Mouse (Mus musculus): ENCODE data around the gene Det1. TPM values are rescaled to one million over a fixed set of nuclear protein-coding genes. Genes with fewer than 3 reads are reported as not detected.
A peak's percentile ranks its signal among the peaks of the same experiment; 100 is the strongest.

The Det1 gene
- polyA plus RNA-seq, 1 experiment from 2014 or later = 19.7 TPM

DNA sequence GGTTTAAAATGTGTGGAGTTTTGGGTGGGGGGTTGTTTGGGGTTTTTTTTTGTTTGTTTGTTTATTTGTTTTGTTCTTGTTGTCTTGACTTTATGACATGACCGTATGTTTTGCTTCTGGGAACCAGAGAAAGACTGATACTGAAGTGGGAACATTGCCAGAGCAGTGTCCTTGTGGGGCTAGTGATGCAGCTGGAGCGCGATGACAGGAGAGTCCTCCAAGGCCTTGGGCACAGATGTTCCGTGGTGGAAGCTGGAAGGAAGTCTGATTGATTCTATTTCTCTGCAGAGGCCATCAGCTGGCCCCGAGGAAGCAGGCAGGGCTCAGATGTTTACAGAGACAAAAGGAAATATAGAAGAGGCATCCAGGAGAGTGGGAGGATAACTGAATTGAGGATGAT lies 61.2 kb downstream of the Det1 start:
- 85% methylated on average over 5 of the region's 5 CpGs for WGBS
- no peaks in the 10 kb centered on the region for H3K9me3 ChIP-seq (ENCODE audit: control insufficient read depth, low read length)
- no peak overlapping the region for H3K4me3 ChIP-seq (ENCODE audit: low read depth, low read length)
- H3K4me2 ChIP-seq = no peak overlapping the region
- H3K27me3 ChIP-seq (replicated peaks; ENCODE audit: control insufficient read depth, insufficient read depth, low read length) = no peaks in the 10 kb centered on the region
- H3K36me3 ChIP-seq (ENCODE audit: control insufficient read depth, insufficient read depth, low read length) = peaks cover 5% of the 10 kb centered on the region; the same call in 1 of the 2 replicates
- H3K4me1 ChIP-seq (replicated peaks; ENCODE audit: control insufficient read depth, insufficient read depth, low read length) = peaks cover 20% of the 10 kb centered on the region
- no peak overlapping the region for H3K27ac ChIP-seq (ENCODE audit: low read depth, low read length)
- H3K9ac ChIP-seq (ENCODE audit: low read depth, low read length) = no peak overlapping the region
- no peak for ATAC-seq (replicated peaks; ENCODE audit: low FRiP score)
- no peak for DNase-seq (ENCODE audit: low spot score)

DNA sequence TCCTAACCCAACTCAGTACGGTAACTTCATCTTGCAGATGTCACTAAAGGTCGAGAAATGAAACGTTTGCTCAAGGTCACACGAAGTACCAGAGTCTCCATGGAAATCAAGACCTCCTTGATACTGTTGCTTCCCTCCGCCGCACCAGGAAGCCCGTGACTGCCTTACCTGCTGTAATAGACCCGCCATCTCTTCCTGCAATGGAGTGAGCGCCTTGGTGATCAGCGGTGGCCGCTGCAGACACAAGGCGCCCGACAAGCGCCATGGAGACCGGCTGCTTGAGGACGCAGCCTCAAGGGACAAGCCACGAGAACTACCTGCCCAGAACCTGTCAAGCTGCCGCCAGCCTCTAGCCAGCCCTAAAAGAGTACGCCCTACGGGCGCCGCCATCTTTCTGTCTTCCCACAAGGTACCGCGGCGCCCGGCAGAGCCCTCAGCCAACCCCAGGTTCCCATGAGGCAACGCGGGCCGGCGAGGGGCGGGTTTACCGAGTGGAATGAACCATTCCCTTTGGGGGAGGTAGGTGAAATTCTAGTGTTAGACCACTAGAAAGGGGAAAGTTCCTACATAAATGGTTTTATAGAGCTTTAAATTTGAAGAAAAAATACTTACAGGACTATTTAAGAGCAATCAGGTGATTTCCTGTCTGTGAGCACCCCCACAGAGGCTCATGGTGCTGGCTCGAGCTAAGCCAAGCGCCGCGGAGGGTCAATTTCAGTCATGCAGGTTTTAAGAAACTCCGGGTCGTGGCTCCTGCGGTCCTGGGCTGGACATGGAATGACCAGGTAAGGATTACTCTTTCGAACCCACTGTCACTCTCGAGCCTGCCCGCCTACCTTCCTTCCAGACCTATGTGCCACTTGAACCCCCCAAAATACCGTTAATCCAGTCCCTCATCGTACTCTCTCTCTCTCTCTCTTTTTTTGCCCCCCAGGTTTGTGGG lies 64.2 kb downstream of the Det1 start, which contains the start of the genes Mrps11 and Mrpl46:
TSS of gene Mrps11 (plus strand) at position 481 of the 943 bp plus-strand sequence.
TSS of gene Mrpl46 (minus strand) at position 893 of the 943 bp plus-strand sequence.
- peak within 1 kb of the TSS; percentile 86 for H3K9ac ChIP-seq (ENCODE audit: low read depth, low read length)
- H3K27ac ChIP-seq (ENCODE audit: low read depth, low read length) = no peak within 1 kb of the TSS
- H3K27me3 ChIP-seq (replicated peaks; ENCODE audit: control insufficient read depth, insufficient read depth, low read length) = no peaks in the 10 kb centered on the region
- WGBS = under 1% methylated on average over 44 of the region's 44 CpGs
- peaks cover 16% of the 10 kb centered on the region for H3K4me1 ChIP-seq (replicated peaks; ENCODE audit: control insufficient read depth, insufficient read depth, low read length)
- H3K4me3 ChIP-seq (ENCODE audit: low read depth, low read length) = peak within 1 kb of the TSS; percentile 72
- ATAC-seq (replicated peaks; ENCODE audit: low FRiP score) = peak; percentile 98
- H3K9me3 ChIP-seq (ENCODE audit: control insufficient read depth, low read length) = no peaks in the 10 kb centered on the region
- peak; percentile 83 for DNase-seq (ENCODE audit: low spot score)
- peaks cover 3% of the 10 kb centered on the region; the same call in 1 of the 2 replicates for H3K36me3 ChIP-seq (ENCODE audit: control insufficient read depth, insufficient read depth, low read length)
- H3K4me2 ChIP-seq = peak within 1 kb of the TSS; percentile 89

DNA sequence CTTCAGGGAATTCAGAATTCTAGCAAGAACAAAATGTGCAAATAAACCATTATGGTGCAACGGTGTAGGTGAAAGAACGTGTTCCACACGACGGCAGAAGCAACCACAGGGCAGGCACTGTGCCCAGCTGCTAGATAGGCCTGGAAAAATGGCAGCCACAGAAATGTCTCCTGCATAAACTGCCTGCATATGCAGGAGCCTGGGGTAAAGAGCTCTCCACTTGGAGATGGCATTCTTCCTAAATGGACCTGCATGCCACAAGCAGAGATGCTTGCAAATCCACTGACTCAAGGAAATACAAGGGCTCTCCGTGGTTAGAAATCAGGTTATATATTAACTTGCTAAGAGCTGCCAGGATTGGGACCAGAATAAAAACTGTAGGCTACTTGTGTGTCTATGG lies 68.3 kb downstream of the Det1 start:
- 92% methylated on average over 5 of the region's 5 CpGs for WGBS
- Histone ChIP-seq H3K9ac (ENCODE audit: low read depth, low read length) (no peak overlapping the region), H3K9me3 (ENCODE audit: control insufficient read depth, low read length) (no peaks in the 10 kb centered on the region), H3K4me3 (ENCODE audit: low read depth, low read length) (no peak overlapping the region), H3K27ac (ENCODE audit: low read depth, low read length) (no peak overlapping the region), H3K4me2 (no peak overlapping the region), H3K27me3 (replicated peaks; ENCODE audit: control insufficient read depth, insufficient read depth, low read length) (no peaks in the 10 kb centered on the region), H3K36me3 (ENCODE audit: control insufficient read depth, insufficient read depth, low read length) (peaks cover 20% of the 10 kb centered on the region), H3K4me1 (replicated peaks; ENCODE audit: control insufficient read depth, insufficient read depth, low read length) (peaks cover 11% of the 10 kb centered on the region)
- no peak for ATAC-seq (replicated peaks; ENCODE audit: low FRiP score)
- no peak for DNase-seq (ENCODE audit: low spot score)

Small RNAs within 50 kb of the gene (microRNA-seq; reads per million reads assigned to microRNA genes)
- 48.2 reads per million, percentile 41 among the genes with 10 or more reads in this experiment for gene Mir7-2 (ENCODE audit: borderline number of aligned reads)

Other genes with a start within 250 kb of the Det1 start
- gene Ntrk3, start 109.3 kb downstream of the Det1 start, polyA plus RNA-seq (2014; fragmentation: Nextera tagmentation; extraction: Ambion mirVana) = 1.1 and 2.3 TPM in 2 replicates
- 89.2 and 92.4 TPM in 2 replicates for gene Mrps11, start 64.1 kb downstream of the Det1 start, polyA plus RNA-seq (2014; fragmentation: Nextera tagmentation; extraction: Ambion mirVana)
- gene Mrpl46, start 63.7 kb downstream of the Det1 start, polyA plus RNA-seq (2014; fragmentation: Nextera tagmentation; extraction: Ambion mirVana) = 91.9 and 95.8 TPM in 2 replicates
- gene Aen, start 48.6 kb upstream of the Det1 start, polyA plus RNA-seq (2014; fragmentation: Nextera tagmentation; extraction: Ambion mirVana) = 50.8 and 55.3 TPM in 2 replicates
- 3.7 and 5.8 TPM in 2 replicates for gene Isg20, start 66.2 kb upstream of the Det1 start, polyA plus RNA-seq (2014; fragmentation: Nextera tagmentation; extraction: Ambion mirVana)
- 0.08 TPM in 1 of 2 replicates, not detected in the other for gene Acan, start 206.2 kb upstream of the Det1 start, polyA plus RNA-seq (2014; fragmentation: Nextera tagmentation; extraction: Ambion mirVana)